Mouse (Mus musculus): ENCODE measurements at regions not wholly inside any gene's neighbourhood (a gene's known extent, or its start where the extent isn't known, plus 50 kb on each side); places are given as distances from the start of the nearest gene placed in this dataset. TPM values are rescaled to one million over a fixed set of nuclear protein-coding genes. Genes with fewer than 3 reads are reported as not detected.

DNA sequence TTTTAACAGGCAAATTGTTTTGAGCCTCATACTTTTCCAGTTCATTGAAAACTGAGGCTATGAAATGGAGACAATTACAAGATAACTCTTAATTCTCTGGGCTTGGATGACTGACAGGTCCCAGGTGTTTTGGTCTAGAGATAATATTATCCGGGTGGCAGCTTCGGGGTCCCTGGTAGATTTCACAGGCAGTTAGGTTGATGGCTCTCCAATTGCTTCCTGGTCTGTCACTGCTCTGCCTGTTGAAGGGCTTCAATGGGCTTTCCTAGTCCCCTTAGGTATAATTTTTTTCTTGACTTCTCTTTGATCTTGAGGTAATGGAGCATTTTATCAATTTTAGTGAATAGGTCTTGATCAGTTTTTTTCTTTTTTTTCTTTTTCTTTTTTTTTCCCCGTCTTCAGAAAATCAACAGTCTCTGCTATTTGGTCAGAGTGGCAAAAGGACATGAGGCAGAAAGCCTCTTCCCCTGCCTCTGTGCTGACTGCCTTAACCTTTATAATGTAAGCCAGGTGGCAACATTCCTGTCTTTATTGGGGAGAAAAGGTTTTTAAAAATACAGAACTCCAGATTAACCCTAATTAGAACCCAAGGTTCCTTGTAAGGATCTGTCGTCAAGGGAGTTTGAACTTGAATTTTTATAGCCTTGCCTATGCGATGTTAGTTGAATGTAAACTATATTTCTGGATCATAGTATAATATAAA lies 896.0 kb upstream of the Flrt2 start:
- H3K9me3 ChIP-seq (ENCODE audit: control insufficient read depth, low read length), result no peaks in the 10 kb centered on the region
- no peak overlapping the region for H3K9ac ChIP-seq (ENCODE audit: low read length)
- no peak overlapping the region for H3K27ac ChIP-seq (ENCODE audit: low read depth)
- no peak overlapping the region for H3K4me2 ChIP-seq (ENCODE audit: low read length)
- no peaks in the 10 kb centered on the region for H3K4me1 ChIP-seq (replicated peaks; ENCODE audit: control insufficient read depth, insufficient read depth, low read length)
- no peaks in the 10 kb centered on the region for H3K27me3 ChIP-seq (replicated peaks; ENCODE audit: control insufficient read depth, insufficient read depth, low read length)
- no peak overlapping the region for H3K4me3 ChIP-seq (ENCODE audit: low read depth, low read length)
- DNase-seq (ENCODE audit: low spot score) (no peak), ATAC-seq (replicated peaks; ENCODE audit: low FRiP score, low TSS enrichment, low read depth) (no peak)
- H3K36me3 ChIP-seq (ENCODE audit: control insufficient read depth, insufficient read depth, low read length), result no peaks in the 10 kb centered on the region
- 71% methylated on average over 5 of the region's 5 CpGs for WGBS

DNA sequence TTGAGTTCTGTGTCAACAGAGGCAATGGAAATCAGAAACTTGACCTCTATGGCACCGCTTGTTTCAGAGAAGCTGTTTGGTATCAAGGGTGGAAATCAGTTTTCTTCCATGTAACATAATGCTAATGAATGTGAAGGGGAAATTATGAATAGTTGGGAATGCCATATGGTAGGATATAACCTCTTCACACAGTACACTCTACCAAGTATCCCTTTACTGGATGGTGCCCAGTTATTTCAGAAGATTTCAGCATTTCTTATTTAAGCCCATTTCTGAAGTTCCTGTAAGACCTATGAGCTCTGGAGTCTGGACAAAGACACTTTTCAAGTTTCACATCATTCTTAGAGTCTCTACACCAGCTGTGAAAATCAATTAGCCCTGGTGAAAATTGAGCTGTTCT lies 887.3 kb upstream of the Flrt2 start:
- Histone ChIP-seq H3K4me2 (ENCODE audit: low read length) (no peak overlapping the region), H3K27ac (ENCODE audit: low read depth) (no peak overlapping the region), H3K36me3 (ENCODE audit: control insufficient read depth, insufficient read depth, low read length) (no peaks in the 10 kb centered on the region), H3K9me3 (ENCODE audit: control insufficient read depth, low read length) (no peaks in the 10 kb centered on the region), H3K27me3 (replicated peaks; ENCODE audit: control insufficient read depth, insufficient read depth, low read length) (no peaks in the 10 kb centered on the region), H3K4me3 (ENCODE audit: low read depth, low read length) (no peak overlapping the region), H3K4me1 (replicated peaks; ENCODE audit: control insufficient read depth, insufficient read depth, low read length) (no peaks in the 10 kb centered on the region), H3K9ac (ENCODE audit: low read length) (no peak overlapping the region)
- no peak for ATAC-seq (replicated peaks; ENCODE audit: low FRiP score, low TSS enrichment, low read depth)
- WGBS, result 98% methylated on average over 1 of the region's 1 CpGs
- DNase-seq (ENCODE audit: low spot score), result no peak

DNA sequence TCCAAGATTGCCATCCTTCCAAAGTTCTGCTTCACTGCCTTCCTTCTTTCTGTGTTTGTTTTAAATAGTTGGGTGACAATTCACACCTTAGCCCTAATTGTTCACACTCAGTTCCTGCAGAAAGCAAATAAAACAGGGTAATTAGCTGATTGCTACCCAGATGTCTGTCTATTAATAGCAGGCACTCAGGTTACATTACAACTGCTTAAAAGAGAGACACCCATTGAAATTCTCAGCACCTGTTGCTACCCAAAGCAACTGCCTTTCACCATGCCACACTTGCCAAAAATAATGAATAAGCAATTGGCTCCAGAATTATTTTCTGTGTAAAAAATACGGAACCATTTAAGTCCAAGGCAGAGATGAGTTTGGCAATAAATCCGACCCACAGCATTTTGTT lies 860.6 kb upstream of the Flrt2 start:
- Histone ChIP-seq H3K4me1 (replicated peaks; ENCODE audit: control insufficient read depth, insufficient read depth, low read length) (no peaks in the 10 kb centered on the region), H3K27ac (ENCODE audit: low read depth) (no peak overlapping the region), H3K9ac (ENCODE audit: low read length) (no peak overlapping the region), H3K4me3 (ENCODE audit: low read depth, low read length) (no peak overlapping the region), H3K4me2 (ENCODE audit: low read length) (no peak overlapping the region), H3K27me3 (replicated peaks; ENCODE audit: control insufficient read depth, insufficient read depth, low read length) (no peaks in the 10 kb centered on the region), H3K36me3 (ENCODE audit: control insufficient read depth, insufficient read depth, low read length) (no peaks in the 10 kb centered on the region), H3K9me3 (ENCODE audit: control insufficient read depth, low read length) (no peaks in the 10 kb centered on the region)
- WGBS, result 88% methylated on average over 2 of the region's 2 CpGs
- ATAC-seq (replicated peaks; ENCODE audit: low FRiP score, low TSS enrichment, low read depth) (no peak), DNase-seq (ENCODE audit: low spot score) (no peak)

DNA sequence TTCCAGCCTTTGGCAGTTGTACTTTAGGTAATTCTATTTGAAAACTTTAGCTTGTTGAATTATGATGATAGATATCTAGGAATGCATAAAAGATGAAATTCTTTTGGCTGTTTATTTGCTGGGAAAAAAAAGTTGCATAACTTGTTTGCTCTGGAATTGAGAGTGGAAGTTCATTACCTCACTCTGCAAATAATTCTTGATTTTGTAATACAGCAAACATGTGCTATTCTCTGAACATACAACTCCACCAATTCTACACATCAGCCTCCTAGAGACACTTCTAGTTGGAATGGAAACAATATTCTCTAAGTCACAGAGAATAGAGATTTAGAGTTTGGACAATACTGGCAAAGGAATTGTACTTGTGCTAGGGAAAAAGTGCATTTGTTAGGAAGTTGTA lies 829.3 kb upstream of the Flrt2 start:
- DNase-seq (ENCODE audit: low spot score), result no peak
- Histone ChIP-seq H3K9me3 (ENCODE audit: control insufficient read depth, low read length) (no peaks in the 10 kb centered on the region), H3K27ac (ENCODE audit: low read depth) (no peak overlapping the region), H3K4me3 (ENCODE audit: low read depth, low read length) (no peak overlapping the region), H3K36me3 (ENCODE audit: control insufficient read depth, insufficient read depth, low read length) (no peaks in the 10 kb centered on the region), H3K9ac (ENCODE audit: low read length) (no peak overlapping the region), H3K27me3 (replicated peaks; ENCODE audit: control insufficient read depth, insufficient read depth, low read length) (no peaks in the 10 kb centered on the region), H3K4me1 (replicated peaks; ENCODE audit: control insufficient read depth, insufficient read depth, low read length) (no peaks in the 10 kb centered on the region), H3K4me2 (ENCODE audit: low read length) (no peak overlapping the region)
- ATAC-seq (replicated peaks; ENCODE audit: low FRiP score, low TSS enrichment, low read depth), result no peak

DNA sequence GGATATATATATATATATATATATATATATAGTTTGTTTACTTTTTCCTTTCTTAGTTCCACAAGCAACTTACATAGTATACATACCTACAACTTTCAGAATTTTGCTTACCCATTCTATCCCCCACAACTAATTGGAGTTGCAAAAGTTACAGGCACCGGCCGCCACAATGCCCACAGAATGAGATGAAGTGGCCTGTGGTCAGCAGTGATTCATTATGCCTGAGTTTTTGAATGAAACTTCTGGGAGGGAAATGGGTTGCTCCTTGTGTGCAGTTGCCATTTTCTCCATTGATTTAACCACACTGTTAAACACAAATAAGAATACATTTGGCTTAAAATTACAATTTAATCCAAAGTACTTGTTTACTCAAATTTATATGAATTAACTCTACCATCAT lies 781.2 kb upstream of the Flrt2 start:
- H3K9me3 ChIP-seq (ENCODE audit: control insufficient read depth, low read length), result no peaks in the 10 kb centered on the region
- H3K27ac ChIP-seq (ENCODE audit: low read depth), result no peak overlapping the region
- WGBS, result 79% methylated on average over 2 of the region's 2 CpGs
- ATAC-seq (replicated peaks; ENCODE audit: low FRiP score, low TSS enrichment, low read depth), result no peak
- H3K36me3 ChIP-seq (ENCODE audit: control insufficient read depth, insufficient read depth, low read length), result no peaks in the 10 kb centered on the region
- DNase-seq (ENCODE audit: low spot score), result no peak
- H3K4me2 ChIP-seq (ENCODE audit: low read length), result no peak overlapping the region
- H3K9ac ChIP-seq (ENCODE audit: low read length), result no peak overlapping the region
- H3K4me1 ChIP-seq (replicated peaks; ENCODE audit: control insufficient read depth, insufficient read depth, low read length), result no peaks in the 10 kb centered on the region
- no peak overlapping the region for H3K4me3 ChIP-seq (ENCODE audit: low read depth, low read length)
- no peaks in the 10 kb centered on the region for H3K27me3 ChIP-seq (replicated peaks; ENCODE audit: control insufficient read depth, insufficient read depth, low read length)

DNA sequence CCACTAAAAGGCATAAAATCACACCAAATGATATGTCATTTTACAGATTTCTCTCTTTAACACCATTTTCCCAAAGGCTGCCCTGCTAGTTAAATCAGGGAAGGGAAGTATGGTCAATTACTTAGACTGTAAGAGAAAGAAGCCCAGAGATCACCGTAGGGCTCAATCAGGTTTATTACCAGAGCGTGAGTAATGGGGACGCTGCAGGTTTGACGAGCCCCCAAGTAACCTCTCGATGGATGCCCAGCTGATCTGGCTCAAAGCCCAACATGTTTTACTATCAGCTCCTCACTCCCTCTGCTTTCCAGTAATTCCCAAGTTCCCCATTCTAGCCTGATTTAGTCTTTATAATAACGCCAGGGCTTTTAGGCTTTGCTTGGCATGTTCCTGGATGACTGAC lies 749.0 kb upstream of the Flrt2 start:
- no peaks in the 10 kb centered on the region for H3K36me3 ChIP-seq (ENCODE audit: control insufficient read depth, insufficient read depth, low read length)
- H3K4me1 ChIP-seq (replicated peaks; ENCODE audit: control insufficient read depth, insufficient read depth, low read length), result no peaks in the 10 kb centered on the region
- no peak for ATAC-seq (replicated peaks; ENCODE audit: low FRiP score, low TSS enrichment, low read depth)
- H3K27ac ChIP-seq (ENCODE audit: low read depth), result no peak overlapping the region
- DNase-seq (ENCODE audit: low spot score), result no peak
- no peaks in the 10 kb centered on the region for H3K27me3 ChIP-seq (replicated peaks; ENCODE audit: control insufficient read depth, insufficient read depth, low read length)
- H3K4me2 ChIP-seq (ENCODE audit: low read length), result no peak overlapping the region
- no peaks in the 10 kb centered on the region for H3K9me3 ChIP-seq (ENCODE audit: control insufficient read depth, low read length)
- no peak overlapping the region for H3K4me3 ChIP-seq (ENCODE audit: low read depth, low read length)
- no peak overlapping the region for H3K9ac ChIP-seq (ENCODE audit: low read length)
- WGBS, result 72% methylated on average over 6 of the region's 6 CpGs

Small RNAs in the stretch of these regions (microRNA-seq; reads per million reads assigned to microRNA genes)
- not detected for gene Mir8099-2
